Mouse (Mus musculus) embryonic facial prominence, embryonic 12.5 days (tissue): ENCODE measurements around the gene Gak. TPM values are rescaled to one million over a fixed set of nuclear protein-coding genes. Genes with fewer than 3 reads are reported as not detected.

Experiments
- ATAC-seq: fragments of 200-750 bp; cut with Nextera tagmentation; 2 replicates; pipeline ENCODE4 v1.8.0; 2017; ENCODE audit not compliant: insufficient number of reproducible peaks, insufficient read depth, low FRiP score, low TSS enrichment
- H3K27ac ChIP-seq: fragments of 300-500 bp; sonication (generic); 2 replicates; pipeline ENCODE4 v1.5.1; 2016; ENCODE audit warnings: mild to moderate bottlenecking
- H3K27me3 ChIP-seq: fragments of 300-500 bp; sonication (generic); 2 replicates; pipeline ENCODE4 v1.6.1; 2016; ENCODE audit warnings: mild to moderate bottlenecking, moderate library complexity
- H3K36me3 ChIP-seq: fragments of 300-500 bp; sonication (generic); 2 replicates; pipeline ENCODE4 v1.6.1; 2016; ENCODE audit warnings: mild to moderate bottlenecking
- H3K4me1 ChIP-seq: fragments of 300-500 bp; sonication (generic); 2 replicates; pipeline ENCODE4 v1.6.1; 2016
- H3K4me2 ChIP-seq: fragments of 300-500 bp; sonication (generic); replicated peaks from 2 replicates; pipeline ENCODE4 v1.6.1; 2016; ENCODE audit warnings: mild to moderate bottlenecking, moderate library complexity
- H3K4me3 ChIP-seq: fragments of 300-500 bp; sonication (generic); 2 replicates; pipeline ENCODE4 v1.5.1; 2016; ENCODE audit warnings: mild to moderate bottlenecking
- H3K9ac ChIP-seq: fragments of 300-500 bp; sonication (generic); 2 replicates; pipeline ENCODE4 v1.6.1; 2016; ENCODE audit warnings: mild to moderate bottlenecking, moderate library complexity
- H3K9me3 ChIP-seq: fragments of 300-500 bp; sonication (generic); 2 replicates; pipeline ENCODE4 v1.6.1; 2016; ENCODE audit warnings: mild to moderate bottlenecking, moderate library complexity
- WGBS: fragments of 180-500 bp; shearing (Covaris S2); methylation state at CpG from one replicate; pipeline ENCODE4 v1.1.7; 2016; 5-methylcytosine and 5-hydroxymethylcytosine counted together
- polyA plus RNA-seq: library from polyadenylated mRNA; unstranded; fragments of >200 nt; fragmentation: Nextera tagmentation; extraction: Ambion mirVana; gene quantifications from 2 replicates; pipeline ENCODE4 v1.2.1, GENCODE M21; 2016

Gene Gak
- polyA plus RNA-seq, 1 experiment from 2014 or later = 53.5 TPM

GRCm38 (mm10) chr5:108565381-108565780 lies 64.2 kb downstream of the Gak start:
- H3K9ac ChIP-seq = no peak overlapping the region
- no peaks in the 10 kb centered on the region for H3K4me1 ChIP-seq
- H3K36me3 ChIP-seq = peaks cover 31% of the 10 kb centered on the region
- H3K9me3 ChIP-seq = no peaks in the 10 kb centered on the region
- ATAC-seq = no peak
- 91% methylated on average over 2 of the region's 2 CpGs for WGBS
- H3K27me3 ChIP-seq = no peaks in the 10 kb centered on the region
- H3K4me2 ChIP-seq = no peak overlapping the region
- H3K4me3 ChIP-seq = no peak overlapping the region
- H3K27ac ChIP-seq = no peak overlapping the region

GRCm38 (mm10) chr5:108564346-108564745 lies 65.2 kb downstream of the Gak start:
- Histone ChIP-seq H3K27ac (no peak overlapping the region), H3K9ac (no peak overlapping the region), H3K4me2 (no peak overlapping the region), H3K4me3 (no peak overlapping the region), H3K4me1 (no peaks in the 10 kb centered on the region), H3K27me3 (no peaks in the 10 kb centered on the region), H3K36me3 (peaks cover 21% of the 10 kb centered on the region), H3K9me3 (no peaks in the 10 kb centered on the region)
- WGBS = 89% methylated on average over 3 of the region's 3 CpGs
- no peak for ATAC-seq

- Histone ChIP-seq H3K36me3 (peaks cover 2% of the 10 kb centered on the region; the same call in 1 of the 2 replicates), H3K9me3 (no peaks in the 10 kb centered on the region), H3K9ac (no peak overlapping the region), H3K27me3 (no peaks in the 10 kb centered on the region), H3K27ac (no peak overlapping the region), H3K4me1 (no peaks in the 10 kb centered on the region), H3K4me2 (no peak overlapping the region), H3K4me3 (no peak overlapping the region)
- 82% methylated on average over 2 of the region's 2 CpGs for WGBS
- no peak for ATAC-seq
Measured at GRCm38 (mm10) chr5:108562483-108562882, 67.1 kb downstream of the Gak start.

GRCm38 (mm10) chr5:108556986-108557385 lies 72.6 kb downstream of the Gak start:
- no peak for ATAC-seq
- H3K27ac ChIP-seq = no peak overlapping the region
- 73% methylated on average over 4 of the region's 4 CpGs for WGBS

GRCm38 (mm10) chr5:108554041-108554440 lies 75.5 kb downstream of the Gak start:
- 63% methylated on average over 1 of the region's 1 CpGs for WGBS
- Histone ChIP-seq H3K36me3 (no peaks in the 10 kb centered on the region), H3K4me2 (no peak overlapping the region), H3K4me3 (no peak overlapping the region), H3K9ac (no peak overlapping the region), H3K27ac (no peak overlapping the region), H3K4me1 (peaks cover 8% of the 10 kb centered on the region), H3K27me3 (peaks cover 30% of the 10 kb centered on the region), H3K9me3 (no peaks in the 10 kb centered on the region)
- no peak for ATAC-seq

More at GRCm38 (mm10) chr5:108556986-108557385, 72.6 kb downstream of the Gak start:
- Histone ChIP-seq H3K27me3 (0 out of 2 replicates have a peak, but pooled peaks cover 6% of the 10 kb centered on the region), H3K9me3 (no peaks in the 10 kb centered on the region), H3K4me2 (no peak overlapping the region), H3K4me3 (no peak overlapping the region), H3K4me1 (no peaks in the 10 kb centered on the region), H3K36me3 (no peaks in the 10 kb centered on the region), H3K9ac (no peak overlapping the region)

- peak overlapping the region; percentile 70 for H3K4me2 ChIP-seq
- 0 out of 2 replicates have a peak overlapping the region, but pooled peaks have one; percentile 33 for H3K9ac ChIP-seq
- H3K4me1 ChIP-seq = peaks cover 8% of the 10 kb centered on the region
- peaks cover 41% of the 10 kb centered on the region for H3K27me3 ChIP-seq
- ATAC-seq = 0 out of 2 replicates have a peak, but pooled peaks have one; percentile 7
- WGBS = under 1% methylated on average over 16 of the region's 16 CpGs
- H3K36me3 ChIP-seq = no peaks in the 10 kb centered on the region
- H3K4me3 ChIP-seq = peak overlapping the region; percentile 30
- no peak overlapping the region for H3K27ac ChIP-seq
- H3K9me3 ChIP-seq = no peaks in the 10 kb centered on the region
Measured at GRCm38 (mm10) chr5:108550207-108550594, 79.4 kb downstream of the Gak start.

DNA sequence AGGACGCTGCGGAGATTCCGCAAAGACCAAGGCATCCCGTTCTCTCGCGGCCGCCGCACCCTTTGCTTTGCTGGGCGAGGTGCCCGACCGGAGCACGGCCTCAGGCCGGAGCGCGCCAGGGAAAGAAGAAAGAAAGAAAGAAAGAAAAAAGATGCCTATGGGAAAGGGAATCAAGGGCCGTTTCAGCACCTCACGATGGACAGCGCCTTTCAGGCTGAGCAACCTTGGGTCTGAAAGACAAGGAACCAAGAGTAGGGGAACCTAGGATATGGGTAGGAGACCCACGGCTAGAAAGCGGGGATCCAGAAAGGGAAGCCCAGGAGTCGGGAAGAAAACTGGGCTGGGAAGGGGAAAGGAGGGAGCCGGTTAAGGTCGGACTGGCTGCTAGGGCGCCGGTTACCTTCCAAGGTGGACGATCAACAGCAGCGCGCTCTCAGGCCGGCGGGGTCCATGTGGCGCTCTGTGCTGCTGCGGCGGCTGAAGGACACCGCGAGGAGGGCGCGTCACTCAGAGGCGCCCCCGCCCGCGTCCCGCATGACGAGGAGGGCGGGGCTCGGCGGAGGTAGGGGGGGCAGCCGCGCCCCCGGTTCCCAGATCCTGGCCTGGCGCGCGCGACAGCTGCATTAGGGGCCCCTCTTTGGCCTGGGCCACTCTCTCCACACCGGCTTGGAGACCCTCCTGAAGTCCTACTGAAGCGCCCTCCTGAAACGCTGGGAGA lies 79.9 kb downstream of the Gak start, which contains the start of gene Cplx1:
Gene Cplx1 (minus strand): TSS at position 536 of the 718 bp plus-strand sequence.
- under 1% methylated on average over 56 of the region's 56 CpGs for WGBS
- ATAC-seq = peak; percentile 65; the same call in 1 of the 2 replicates
- Histone ChIP-seq H3K4me3 (peak within 1 kb of the TSS; percentile 30), H3K4me2 (peak within 1 kb of the TSS; percentile 70), H3K27ac (no peak within 1 kb of the TSS), H3K4me1 (peaks cover 8% of the 10 kb centered on the region), H3K36me3 (no peaks in the 10 kb centered on the region), H3K9ac (0 out of 2 replicates have a peak within 1 kb of the TSS, but pooled peaks have one; percentile 33), H3K27me3 (peaks cover 41% of the 10 kb centered on the region), H3K9me3 (no peaks in the 10 kb centered on the region)

DNA sequence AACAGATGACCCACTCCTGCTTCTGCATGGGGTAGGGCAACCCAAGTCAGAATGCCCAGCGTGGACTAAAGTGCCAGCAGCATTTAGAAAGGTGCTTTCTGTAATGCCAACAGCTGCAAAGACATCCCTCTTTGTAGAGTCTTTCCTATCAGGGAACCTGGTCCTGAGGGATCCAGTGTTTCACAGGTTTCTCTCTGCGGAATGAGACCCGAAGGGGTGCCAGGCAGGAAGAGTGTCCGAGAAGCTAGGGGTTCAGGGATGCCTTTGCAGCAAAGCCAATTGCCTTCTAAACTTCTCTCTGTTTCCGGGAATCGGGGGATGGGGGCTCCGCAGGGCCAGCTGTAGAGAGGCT lies 80.4 kb downstream of the Gak start:
- Histone ChIP-seq H3K36me3 (no peaks in the 10 kb centered on the region), H3K9ac (no peak overlapping the region), H3K4me3 (peak overlapping the region; percentile 30), H3K27me3 (peaks cover 41% of the 10 kb centered on the region), H3K27ac (no peak overlapping the region), H3K4me2 (peak overlapping the region; percentile 70), H3K4me1 (peaks cover 8% of the 10 kb centered on the region), H3K9me3 (no peaks in the 10 kb centered on the region)
- WGBS = 14% methylated on average over 7 of the region's 7 CpGs
- no peak for ATAC-seq

DNA sequence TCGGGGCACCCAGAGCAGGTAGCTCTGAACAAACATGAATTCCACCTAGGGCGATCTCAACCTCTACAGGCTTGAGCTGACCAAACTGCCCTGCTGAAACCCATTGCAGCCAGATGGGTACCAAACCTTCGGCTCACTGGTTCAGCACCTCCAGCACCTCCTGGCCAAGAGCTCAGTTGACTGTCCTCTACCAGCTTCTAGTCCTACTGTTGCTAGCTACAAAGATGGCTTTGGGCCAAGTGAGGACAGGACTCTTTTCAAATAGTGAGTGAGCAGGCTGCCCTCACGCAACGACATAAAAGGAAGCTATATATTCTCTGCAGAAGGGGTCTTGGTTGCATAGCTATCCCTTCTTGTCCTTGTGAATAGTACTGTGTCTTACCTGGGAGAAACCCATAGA lies 81.9 kb downstream of the Gak start:
- no peak for ATAC-seq
- no peak overlapping the region for H3K4me3 ChIP-seq
- H3K27me3 ChIP-seq = peaks cover 36% of the 10 kb centered on the region
- WGBS = 91% methylated on average over 5 of the region's 5 CpGs
- H3K9ac ChIP-seq = no peak overlapping the region
- H3K9me3 ChIP-seq = no peaks in the 10 kb centered on the region
- H3K27ac ChIP-seq = no peak overlapping the region
- H3K4me1 ChIP-seq = peaks cover 8% of the 10 kb centered on the region
- H3K36me3 ChIP-seq = no peaks in the 10 kb centered on the region
- no peak overlapping the region for H3K4me2 ChIP-seq

DNA sequence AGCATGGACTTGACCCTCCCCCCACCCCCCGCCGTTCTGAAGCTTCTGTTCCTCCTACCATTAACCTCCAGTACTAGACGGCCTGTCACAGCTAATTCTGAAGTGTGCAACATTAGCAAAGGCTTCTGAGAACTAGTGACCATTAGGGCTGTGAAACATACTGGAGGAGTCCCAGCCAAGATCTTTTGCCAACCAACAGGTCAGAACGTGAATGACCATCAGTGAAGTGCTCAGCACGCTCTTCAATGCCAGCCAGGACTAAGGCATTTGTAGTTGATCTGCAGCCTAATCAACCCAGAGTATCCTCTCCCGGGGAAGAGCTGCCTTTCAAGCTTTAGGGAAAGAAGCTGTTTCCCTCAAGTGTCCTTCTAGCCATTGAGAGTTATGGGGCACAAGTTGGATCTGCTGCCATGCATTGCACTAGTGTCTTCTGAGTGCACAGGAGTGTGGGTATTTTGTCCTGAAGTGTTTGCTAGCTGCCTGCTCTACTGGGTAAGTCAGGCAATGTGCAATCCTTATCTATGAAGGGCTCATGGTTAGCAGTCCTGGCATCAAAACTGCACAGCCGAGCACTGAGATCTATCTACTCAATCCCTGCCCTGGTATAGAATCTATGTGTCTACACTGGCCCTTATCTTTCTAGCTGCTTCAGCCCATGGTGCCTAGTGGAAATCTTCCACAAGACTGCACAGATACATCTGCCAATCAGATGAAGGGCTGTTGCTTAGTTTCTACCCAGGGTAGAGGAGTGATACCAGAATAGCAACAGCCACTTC lies 85.9 kb downstream of the Gak start:
- H3K4me1 ChIP-seq = no peaks in the 10 kb centered on the region
- ATAC-seq = no peak
- no peak overlapping the region for H3K4me3 ChIP-seq
- WGBS = 60% methylated on average over 7 of the region's 7 CpGs
- H3K9me3 ChIP-seq = no peaks in the 10 kb centered on the region
- no peak overlapping the region for H3K9ac ChIP-seq
- H3K36me3 ChIP-seq = no peaks in the 10 kb centered on the region
- H3K27ac ChIP-seq = no peak overlapping the region
- H3K27me3 ChIP-seq = peaks cover 8% of the 10 kb centered on the region; the same call in 1 of the 2 replicates
- no peak overlapping the region for H3K4me2 ChIP-seq

GRCm38 (mm10) chr5:108534188-108534587 lies 95.4 kb downstream of the Gak start:
- Histone ChIP-seq H3K9ac (no peak overlapping the region), H3K9me3 (peaks cover 7% of the 10 kb centered on the region; the same call in 1 of the 2 replicates), H3K27me3 (no peaks in the 10 kb centered on the region), H3K4me2 (no peak overlapping the region), H3K4me3 (no peak overlapping the region), H3K36me3 (no peaks in the 10 kb centered on the region), H3K4me1 (no peaks in the 10 kb centered on the region), H3K27ac (no peak overlapping the region)
- no peak for ATAC-seq
- 94% methylated on average over 2 of the region's 2 CpGs for WGBS

DNA sequence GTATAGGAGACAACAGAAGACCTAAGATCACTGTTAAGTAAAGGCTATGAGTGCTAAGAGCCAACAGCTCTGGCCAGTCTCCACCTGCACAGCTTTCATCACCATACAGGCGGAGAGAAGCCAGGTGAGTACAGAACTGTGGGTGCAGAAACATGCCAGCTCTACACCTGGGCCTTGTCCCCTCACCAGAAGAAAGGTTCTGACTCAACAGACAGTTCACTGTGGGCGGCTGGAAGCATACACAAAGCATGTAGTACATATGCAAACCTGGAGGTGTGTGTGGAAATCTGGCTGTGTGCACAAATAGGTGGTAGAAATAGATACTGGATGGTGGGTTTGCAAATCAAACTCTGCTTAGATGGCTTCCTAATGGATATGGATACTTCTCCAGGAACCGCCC lies 107.0 kb downstream of the Gak start:
- no peak overlapping the region for H3K4me3 ChIP-seq
- H3K4me1 ChIP-seq = peaks cover 4% of the 10 kb centered on the region; the same call in 1 of the 2 replicates
- WGBS = 77% methylated on average over 3 of the region's 3 CpGs
- H3K36me3 ChIP-seq = no peaks in the 10 kb centered on the region
- H3K9me3 ChIP-seq = no peaks in the 10 kb centered on the region
- no peak overlapping the region for H3K9ac ChIP-seq
- ATAC-seq = no peak
- H3K27me3 ChIP-seq = no peaks in the 10 kb centered on the region
- H3K4me2 ChIP-seq = no peak overlapping the region
- no peak overlapping the region for H3K27ac ChIP-seq
